Mouse (Mus musculus) lung, postnatal 0 days (tissue): ENCODE results near the gene Fam120a.

Experiments
- CTCF ChIP-seq: IDR thresholded peaks from 2 replicates; pipeline ENCODE4 v1.5.1; 2016; ENCODE audit warnings: antibody characterized with exemption, mild to moderate bottlenecking
- EP300 ChIP-seq: IDR thresholded peaks from 2 replicates; pipeline ENCODE4 v1.6.1; 2016; ENCODE audit warnings: antibody characterized with exemption, mild to moderate bottlenecking, control low read depth

- TF ChIP-seq CTCF = no peak
- no peak for TF ChIP-seq EP300
Measured at GRCm38 (mm10) chr13:48890260-48890960, 77.4 kb downstream of the Fam120a start.
